Mouse (Mus musculus) liver, postnatal 0 days (tissue): ENCODE results near the gene Fbxo48. TPM values are rescaled to one million over a fixed set of nuclear protein-coding genes. Genes with fewer than 3 reads are reported as not detected.

ENCODE experiments used
- ATAC-seq: fragments of 200-750 bp; cut with Nextera tagmentation; 2 replicates; pipeline ENCODE4 v1.8.0; 2017; ENCODE audit warnings: mild to moderate bottlenecking, moderate library complexity
- DNase-seq: peaks from one replicate; pipeline ENCODE4 v3.0.0-alpha.2; 2016
- H3K27ac ChIP-seq: fragments of 300-500 bp; sonication (generic); 2 replicates; pipeline ENCODE4 v1.5.1; 2014; ENCODE audit warnings: antibody characterized with exemption, moderate library complexity, mild to moderate bottlenecking, low read depth
- H3K27me3 ChIP-seq: fragments of 300-500 bp; sonication (generic); 2 replicates; pipeline ENCODE4 v1.6.1; 2014; ENCODE audit warnings: low read length, control low read depth, mixed read lengths; ENCODE audit not compliant: insufficient read depth
- H3K36me3 ChIP-seq: fragments of 300-500 bp; sonication (generic); replicated peaks from 2 replicates; pipeline ENCODE4 v1.6.1; 2014; ENCODE audit warnings: mild to moderate bottlenecking, control low read depth, low read length, moderate library complexity, mixed read lengths; ENCODE audit not compliant: insufficient read depth
- H3K4me1 ChIP-seq: fragments of 300-500 bp; sonication (generic); 2 replicates; pipeline ENCODE4 v1.6.1; 2014; ENCODE audit warnings: antibody characterized with exemption, mild to moderate bottlenecking, control low read depth; ENCODE audit not compliant: insufficient read depth
- H3K4me2 ChIP-seq: fragments of 300-500 bp; sonication (generic); 2 replicates; pipeline ENCODE4 v1.6.1; 2014; ENCODE audit warnings: low read depth, mild to moderate bottlenecking, low read length, moderate library complexity, mixed read lengths
- H3K4me3 ChIP-seq: fragments of 300-500 bp; sonication (generic); 2 replicates; pipeline ENCODE4 v1.5.1; 2014; ENCODE audit warnings: low read depth, low read length
- H3K9ac ChIP-seq: fragments of 300-500 bp; sonication (generic); replicated peaks from 2 replicates; pipeline ENCODE4 v1.6.1; 2014; ENCODE audit warnings: mild to moderate bottlenecking, moderate library complexity
- H3K9me3 ChIP-seq: fragments of 300-500 bp; sonication (generic); 2 replicates; pipeline ENCODE4 v1.6.1; 2016; ENCODE audit warnings: mild to moderate bottlenecking, control low read depth, low read length, mixed read lengths
- CTCF ChIP-seq: sonication (generic); IDR thresholded peaks from 2 replicates; pipeline ENCODE4 v1.5.1; 2016; ENCODE audit warnings: antibody characterized with exemption, low read depth
- EP300 ChIP-seq: IDR thresholded peaks from 2 replicates; pipeline ENCODE4 v1.6.1; 2016; ENCODE audit warnings: antibody characterized with exemption, low read depth, mild to moderate bottlenecking
- WGBS: fragments of 180-500 bp; shearing (Covaris S2); extraction: QIAGEN DNeasy Blood & Tissue Kit; methylation state at CpG from one replicate; pipeline ENCODE4 v1.1.7; 2014; ENCODE audit not compliant: insufficient replicate concordance; 5-methylcytosine and 5-hydroxymethylcytosine counted together
- polyA plus RNA-seq: library from polyadenylated mRNA; unstranded; fragments of >200 nt; fragmentation: Nextera tagmentation; extraction: Ambion mirVana; gene quantifications from 2 replicates; pipeline ENCODE4 v1.2.1, GENCODE M21; 2015

Fbxo48 gene
- polyA plus RNA-seq, 1 experiment from 2014 or later, result 0.75 TPM

DNA sequence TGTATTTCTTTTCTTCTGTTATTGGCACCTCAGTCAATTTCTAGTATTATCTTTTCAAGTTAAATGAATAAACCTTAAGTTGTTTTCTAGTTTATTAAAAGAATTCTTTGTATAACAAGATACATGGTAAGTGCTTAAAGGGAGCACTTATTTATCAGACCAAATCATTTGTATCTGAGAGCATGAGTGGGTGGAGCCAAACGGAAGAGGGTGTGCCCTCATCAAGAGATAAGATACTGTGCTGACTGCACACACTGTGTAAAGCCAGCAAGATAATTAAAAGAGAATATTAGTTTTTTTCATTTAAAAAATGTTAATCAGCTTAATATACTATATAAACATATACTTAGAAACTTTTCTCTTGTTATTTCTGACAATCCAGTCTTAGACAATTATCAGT, 7.3 kb downstream of the Fbxo48 start:
- no peak for ATAC-seq
- Histone ChIP-seq H3K27me3 (no peaks in the 10 kb centered on the region), H3K9ac (no peak overlapping the region)

DNA sequence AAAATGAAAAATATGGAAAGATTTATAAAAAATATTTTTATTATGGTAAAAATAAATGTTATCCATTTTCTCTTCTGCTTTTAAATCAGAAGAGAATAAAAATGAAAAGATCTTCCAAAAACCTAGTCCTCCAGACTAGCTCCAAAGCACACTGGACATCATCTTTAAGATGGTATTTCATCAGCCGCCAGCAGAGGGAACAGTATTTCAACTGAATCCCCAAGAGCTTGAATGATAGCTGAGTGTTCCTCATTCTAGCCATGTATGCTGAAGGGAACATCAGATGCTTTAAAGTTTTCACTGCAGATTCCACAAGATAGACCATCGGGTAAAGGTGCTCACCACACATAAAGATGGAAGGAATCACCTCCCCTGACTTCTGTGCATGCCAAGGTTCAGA, 16.6 kb downstream of the Fbxo48 start:
- H3K4me3 ChIP-seq, result no peak overlapping the region
- no peak overlapping the region for H3K9ac ChIP-seq
- no peaks in the 10 kb centered on the region for H3K36me3 ChIP-seq
- DNase-seq, result no peak
- no peak for ATAC-seq
- no peaks in the 10 kb centered on the region for H3K27me3 ChIP-seq
- 17% methylated on average over 2 of the region's 2 CpGs for WGBS
- no peak overlapping the region for H3K4me2 ChIP-seq
- H3K27ac ChIP-seq, result no peak overlapping the region
- peaks cover 2% of the 10 kb centered on the region; the same call in 1 of the 2 replicates for H3K4me1 ChIP-seq
- no peaks in the 10 kb centered on the region for H3K9me3 ChIP-seq
- peak; percentile 62 for TF ChIP-seq CTCF
- TF ChIP-seq EP300, result no peak

More for the DNA sequence above, 7.3 kb downstream of the Fbxo48 start:
- H3K4me2 ChIP-seq, result no peak overlapping the region
- TF ChIP-seq CTCF (no peak), EP300 (no peak)
- WGBS, result 50% methylated on average over 1 of the region's 1 CpGs
- H3K9me3 ChIP-seq, result no peaks in the 10 kb centered on the region
- peaks cover 10% of the 10 kb centered on the region for H3K4me1 ChIP-seq
- no peak overlapping the region for H3K27ac ChIP-seq
- H3K4me3 ChIP-seq, result no peak overlapping the region
- no peaks in the 10 kb centered on the region for H3K36me3 ChIP-seq
- DNase-seq, result no peak

DNA sequence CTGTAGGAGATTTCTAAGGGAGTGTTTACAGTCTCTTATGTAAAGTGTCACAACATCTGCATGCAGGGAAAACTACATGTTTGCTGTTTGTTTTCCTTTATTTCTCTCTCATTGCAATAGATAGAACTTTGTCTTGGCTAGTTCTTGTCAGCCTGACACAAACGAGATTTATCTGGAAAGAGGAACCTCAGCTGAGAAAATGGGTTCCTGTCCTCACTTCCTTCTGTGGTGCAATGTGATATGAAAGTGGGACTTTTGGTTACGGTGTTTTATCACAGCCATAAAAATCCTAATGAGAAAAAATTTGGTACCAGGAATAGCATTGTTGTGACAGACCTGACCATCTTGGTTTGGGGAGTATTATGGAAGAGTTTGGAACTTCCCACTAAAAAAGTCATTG, 18.5 kb downstream of the Fbxo48 start:
- Histone ChIP-seq H3K36me3 (no peaks in the 10 kb centered on the region), H3K9me3 (no peaks in the 10 kb centered on the region), H3K9ac (no peak overlapping the region), H3K4me2 (no peak overlapping the region), H3K4me1 (peaks cover 2% of the 10 kb centered on the region; the same call in 1 of the 2 replicates), H3K27me3 (no peaks in the 10 kb centered on the region), H3K4me3 (no peak overlapping the region), H3K27ac (no peak overlapping the region)
- ATAC-seq, result no peak
- 19% methylated on average over 2 of the region's 2 CpGs for WGBS
- TF ChIP-seq CTCF, result no peak
- no peak for TF ChIP-seq EP300
- no peak for DNase-seq

DNA sequence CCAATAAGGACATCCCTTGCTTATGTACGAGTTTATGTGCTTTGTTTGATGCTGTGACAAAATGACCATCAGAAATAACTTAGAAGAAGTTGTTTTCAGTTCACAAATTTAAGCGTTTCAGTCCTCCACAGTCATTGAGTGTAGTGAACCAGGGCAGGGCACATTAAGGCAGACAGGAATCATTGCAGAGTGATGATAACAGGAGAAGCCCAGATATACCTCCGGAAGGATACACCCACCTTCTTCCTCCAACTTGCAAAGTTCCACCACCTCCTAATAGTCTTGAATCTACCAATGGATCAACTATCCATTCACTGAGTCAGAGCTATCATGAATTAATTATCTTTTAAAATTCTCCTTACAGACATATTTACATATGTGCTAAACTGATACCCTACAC, 20.9 kb downstream of the Fbxo48 start:
- TF ChIP-seq CTCF, result no peak
- no peak for TF ChIP-seq EP300
- Histone ChIP-seq H3K4me1 (peaks cover 2% of the 10 kb centered on the region; the same call in 1 of the 2 replicates), H3K4me3 (no peak overlapping the region), H3K9me3 (no peaks in the 10 kb centered on the region), H3K9ac (no peak overlapping the region), H3K4me2 (no peak overlapping the region), H3K27ac (no peak overlapping the region), H3K36me3 (no peaks in the 10 kb centered on the region), H3K27me3 (no peaks in the 10 kb centered on the region)
- ATAC-seq, result no peak
- no peak for DNase-seq
- 53% methylated on average over 3 of the region's 3 CpGs for WGBS

DNA sequence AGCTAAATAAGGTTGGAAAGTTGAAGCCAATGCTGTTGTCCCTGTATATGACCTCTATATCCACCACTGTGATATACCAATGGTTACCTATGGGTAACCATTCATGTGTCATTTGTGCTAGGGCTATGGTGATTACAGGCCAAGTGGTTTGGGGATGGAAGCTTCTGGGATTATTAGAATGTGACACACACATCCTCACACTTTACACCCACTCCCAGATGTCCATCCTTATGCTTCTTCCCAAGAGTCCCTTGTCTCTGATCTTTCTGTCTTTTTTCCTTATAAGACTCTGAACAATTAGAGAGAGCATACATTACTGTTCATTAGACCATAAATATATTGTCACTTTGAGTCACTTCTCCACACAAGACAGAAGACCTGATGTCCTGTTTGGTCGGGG, 21.9 kb downstream of the Fbxo48 start:
- ATAC-seq (no peak), DNase-seq (no peak)
- no peak for TF ChIP-seq EP300
- TF ChIP-seq CTCF, result no peak
- Histone ChIP-seq H3K36me3 (no peaks in the 10 kb centered on the region), H3K4me3 (no peak overlapping the region), H3K9ac (no peak overlapping the region), H3K27me3 (no peaks in the 10 kb centered on the region), H3K27ac (no peak overlapping the region), H3K4me1 (peaks cover 9% of the 10 kb centered on the region), H3K4me2 (no peak overlapping the region), H3K9me3 (no peaks in the 10 kb centered on the region)
- WGBS, result 77% methylated on average over 1 of the region's 1 CpGs

DNA sequence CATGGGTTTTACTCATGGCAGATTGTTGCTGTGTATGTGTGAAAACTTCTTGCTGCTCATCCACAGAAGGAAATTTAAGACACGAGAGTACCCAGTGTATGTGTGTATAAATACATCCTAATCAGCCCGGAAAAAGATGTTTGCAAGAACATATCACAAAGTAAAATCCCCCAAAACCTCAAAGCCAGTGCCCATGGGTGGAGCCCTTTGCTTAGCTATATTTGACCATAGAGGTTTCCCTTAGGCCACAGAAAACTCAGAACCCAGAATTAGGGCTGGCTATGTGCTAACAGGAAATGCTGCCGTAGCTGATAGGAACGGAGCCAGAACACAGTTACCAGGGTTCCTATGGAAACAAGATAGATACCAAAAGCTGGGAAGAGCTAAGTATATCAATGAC, 25.8 kb downstream of the Fbxo48 start:
- Histone ChIP-seq H3K9me3 (no peaks in the 10 kb centered on the region), H3K4me3 (no peak overlapping the region), H3K9ac (no peak overlapping the region), H3K27ac (no peak overlapping the region), H3K4me2 (no peak overlapping the region), H3K36me3 (no peaks in the 10 kb centered on the region), H3K27me3 (no peaks in the 10 kb centered on the region), H3K4me1 (peaks cover 7% of the 10 kb centered on the region)
- WGBS, result 24% methylated on average over 4 of the region's 4 CpGs
- TF ChIP-seq CTCF, result 0 out of 2 replicates have a peak, but pooled peaks have one; percentile 3
- TF ChIP-seq EP300, result peak; percentile 87
- peak; percentile 42 for DNase-seq
- peak; percentile 74 for ATAC-seq

DNA sequence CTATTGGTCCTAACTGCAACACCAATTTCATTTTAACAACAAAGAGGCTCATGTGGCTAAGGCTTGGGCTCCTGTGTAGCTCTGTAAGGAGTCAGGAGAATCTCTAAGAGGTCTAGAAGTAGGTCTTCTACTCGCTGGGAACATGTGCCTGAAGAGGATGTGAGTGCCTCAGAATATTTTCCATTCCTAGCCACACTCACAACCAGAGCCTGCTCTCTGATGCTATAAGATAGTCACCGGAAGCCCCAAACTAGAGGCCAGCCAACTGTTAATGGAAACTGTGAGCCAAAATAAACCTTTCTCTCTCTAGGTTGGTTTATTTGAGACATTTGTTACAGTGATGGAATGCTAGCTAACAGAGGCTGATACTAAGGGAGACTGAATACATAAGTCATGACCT, 26.4 kb downstream of the Fbxo48 start:
- no peaks in the 10 kb centered on the region for H3K27me3 ChIP-seq
- no peak overlapping the region for H3K9ac ChIP-seq
- H3K36me3 ChIP-seq, result no peaks in the 10 kb centered on the region
- no peak overlapping the region for H3K4me3 ChIP-seq
- no peak for ATAC-seq
- no peak for TF ChIP-seq EP300
- no peak for TF ChIP-seq CTCF
- H3K4me2 ChIP-seq, result no peak overlapping the region
- 33% methylated on average over 2 of the region's 2 CpGs for WGBS
- 0 out of 2 replicates have a peak overlapping the region, but pooled peaks have one; percentile 18 for H3K27ac ChIP-seq
- DNase-seq, result no peak
- H3K4me1 ChIP-seq, result peaks cover 7% of the 10 kb centered on the region
- H3K9me3 ChIP-seq, result no peaks in the 10 kb centered on the region
